9 mouse cellular contexts compared by ENCODE assay signal in genomic region chr2:168870480-168870879, GRCm38 (mm10).
DNase-seq lines count a peak whose midpoint lies in the region; ATAC-seq and TF ChIP-seq lines count a peak whose summit lies in the region.
"Had no signal": no experiment of that assay in that cellular context is flagged by ENCODE, and none has a peak within 500 bp of the region (broad histone marks: within the 10 kb centered on the region; RNA-seq: fewer than 3 reads in every experiment).

No protein-coding gene starts in this region.

- H3K36me3 ChIP-seq in heart, adult 2 months (ENCODE audit: control insufficient read depth, insufficient read depth, low read length), result no peaks in the 10 kb centered on the region
- no peaks in the 10 kb centered on the region for H3K36me3 ChIP-seq in heart, embryonic 11.5 days (ENCODE audit: control insufficient read depth, insufficient read depth, low read length)
- H3K36me3 ChIP-seq in lung, embryonic 14.5 days (ENCODE audit: insufficient read depth), result no peaks in the 10 kb centered on the region
- no peaks in the 10 kb centered on the region for H3K36me3 ChIP-seq in midbrain, postnatal 0 days (ENCODE audit: insufficient read depth, low read length)
- H3K36me3 ChIP-seq: neural tube, embryonic 13.5 days had no signal

- no peaks in the 10 kb centered on the region for H3K9me3 ChIP-seq in heart, embryonic 11.5 days (replicated peaks; ENCODE audit: control insufficient read depth, low read length)
- no peaks in the 10 kb centered on the region for H3K9me3 ChIP-seq in lung, embryonic 14.5 days (ENCODE audit: low read depth, low read length)
- H3K9me3 ChIP-seq in midbrain, postnatal 0 days (ENCODE audit: low read length), result no peaks in the 10 kb centered on the region
- H3K9me3 ChIP-seq: neural tube, embryonic 13.5 days had no signal

- intact Hi-C loops in heart, adult 2 months (cut with DNase I), result loop anchor here (10.0 kb wide), 2 partner anchors 106 to 176 kb away; partner anchors contain the start of gene Sall4

- no peak for ATAC-seq in heart, embryonic 11.5 days (replicated peaks; ENCODE audit: insufficient number of reproducible peaks, low FRiP score, low TSS enrichment)
- ATAC-seq in lung, embryonic 14.5 days (ENCODE audit: insufficient read depth), result no peak
- no peak for ATAC-seq in midbrain, postnatal 0 days (ENCODE audit: low FRiP score)
- ATAC-seq in frontal cortex, adult (ENCODE audit: low TSS enrichment), result no peak

- no peak overlapping the region for H3K27ac ChIP-seq in heart, adult 2 months
- H3K27ac ChIP-seq in heart, embryonic 11.5 days (ENCODE audit: low read depth, low read length), result no peak overlapping the region
- no peak overlapping the region for H3K27ac ChIP-seq in lung, embryonic 14.5 days (ENCODE audit: low read depth)
- H3K27ac ChIP-seq in midbrain, postnatal 0 days (ENCODE audit: low read depth, low read length), result no peak overlapping the region
- H3K27ac ChIP-seq: neural tube, embryonic 13.5 days had no signal

- no peak for TF ChIP-seq EP300 in heart, adult 2 months (IDR thresholded peaks at IDR 0.05; ENCODE audit: insufficient read depth, low read depth, low read length)

- WGBS in heart, adult 2 months, result 55% methylated on average over 4 of the region's 4 CpGs
- 66% methylated on average over 4 of the region's 4 CpGs for WGBS in heart, embryonic 11.5 days (ENCODE audit: insufficient replicate concordance)
- 61% methylated on average over 4 of the region's 4 CpGs for WGBS in lung, embryonic 14.5 days
- 65% methylated on average over 4 of the region's 4 CpGs for WGBS in lung, adult 2 months
- 54% methylated on average over 4 of the region's 4 CpGs for WGBS in midbrain, postnatal 0 days

- H3K4me1 ChIP-seq in heart, adult 2 months (ENCODE audit: control insufficient read depth, insufficient read depth, low read length), result no peaks in the 10 kb centered on the region
- no peaks in the 10 kb centered on the region; the same call in 1 of the 2 replicates for H3K4me1 ChIP-seq in heart, embryonic 11.5 days (ENCODE audit: control insufficient read depth, insufficient read depth, low read length)
- H3K4me1 ChIP-seq in lung, embryonic 14.5 days (ENCODE audit: insufficient read depth), result peaks cover 2% of the 10 kb centered on the region; the same call in 1 of the 2 replicates
- H3K4me1 ChIP-seq in lung, adult 2 months (ENCODE audit: control insufficient read depth, insufficient read depth, low read length), result no peaks in the 10 kb centered on the region
- H3K4me1 ChIP-seq in midbrain, postnatal 0 days (ENCODE audit: insufficient read depth, low read length), result no peaks in the 10 kb centered on the region

- peak; percentile 64 for TF ChIP-seq CTCF in heart, adult 2 months (IDR thresholded peaks at IDR 0.05)
- peak; percentile 52 for TF ChIP-seq CTCF in lung, embryonic 14.5 days (IDR thresholded peaks at IDR 0.05; ENCODE audit: low read depth)
- no peak for TF ChIP-seq CTCF in lung, adult 2 months (IDR thresholded peaks at IDR 0.05; ENCODE audit: insufficient read depth, low read length)
- peak; percentile 55 for TF ChIP-seq CTCF in midbrain, postnatal 0 days (IDR thresholded peaks at IDR 0.05)

- no peak overlapping the region for H3K4me3 ChIP-seq in heart, adult 2 months
- no peak overlapping the region for H3K4me3 ChIP-seq in heart, embryonic 11.5 days (ENCODE audit: low read depth, low read length)
- H3K4me3 ChIP-seq in lung, embryonic 14.5 days (ENCODE audit: low read depth, low read length), result no peak overlapping the region
- no peak overlapping the region for H3K4me3 ChIP-seq in lung, adult 2 months (replicated peaks; ENCODE audit: extremely low read depth, low read depth, low read length)
- H3K4me3 ChIP-seq in midbrain, postnatal 0 days (ENCODE audit: low read depth, low read length), result no peak overlapping the region
- H3K4me3 ChIP-seq: neural tube, embryonic 13.5 days had no signal

- no peak for TF ChIP-seq POLR2A in heart, adult 2 months (IDR thresholded peaks at IDR 0.05; ENCODE audit: insufficient read depth, low read depth, low read length)
- TF ChIP-seq POLR2A in lung, adult 2 months (IDR thresholded peaks at IDR 0.05; ENCODE audit: borderline replicate concordance, extremely low read depth, low read depth, low read length), result no peak

- no peak overlapping the region for H3K4me2 ChIP-seq in heart, embryonic 11.5 days
- no peak overlapping the region for H3K4me2 ChIP-seq in lung, embryonic 14.5 days
- no peak overlapping the region for H3K4me2 ChIP-seq in midbrain, postnatal 0 days (ENCODE audit: low read depth, low read length, poor library complexity, severe bottlenecking)
- H3K4me2 ChIP-seq: neural tube, embryonic 13.5 days had no signal

- DNase-seq in heart, adult 2 months, result no peak
- peak; percentile 41 for DNase-seq in lung, embryonic 14.5 days
- DNase-seq in lung, adult 2 months, result no peak
- peak; percentile 11 for DNase-seq in adipocyte (ENCODE audit: low spot score)
- no peak for DNase-seq in midbrain, postnatal 0 days (ENCODE audit: low spot score)
- DNase-seq in urinary bladder, postnatal 14 days (ENCODE audit: low spot score), result no peak

- no peaks in the 10 kb centered on the region for H3K27me3 ChIP-seq in heart, adult 2 months (ENCODE audit: control insufficient read depth, insufficient read depth, low read length)
- H3K27me3 ChIP-seq in heart, embryonic 11.5 days (ENCODE audit: control insufficient read depth, insufficient read depth, low read length), result no peaks in the 10 kb centered on the region
- H3K27me3 ChIP-seq in lung, embryonic 14.5 days (ENCODE audit: insufficient read depth, low read length), result no peaks in the 10 kb centered on the region
- no peaks in the 10 kb centered on the region for H3K27me3 ChIP-seq in midbrain, postnatal 0 days (ENCODE audit: insufficient read depth, low read length)
- H3K27me3 ChIP-seq: neural tube, embryonic 13.5 days had no signal

- H3K9ac ChIP-seq in heart, adult 2 months (ENCODE audit: low read depth, low read length), result no peak overlapping the region
- no peak overlapping the region for H3K9ac ChIP-seq in heart, embryonic 11.5 days (ENCODE audit: low read depth, low read length)
- H3K9ac ChIP-seq in lung, embryonic 14.5 days, result no peak overlapping the region
- H3K9ac ChIP-seq in midbrain, postnatal 0 days (replicated peaks; ENCODE audit: low read length, poor library complexity, severe bottlenecking), result no peak overlapping the region
- H3K9ac ChIP-seq: neural tube, embryonic 13.5 days had no signal

- no peaks in the 10 kb centered on the region for H3K79me2 ChIP-seq in heart, adult 2 months (replicated peaks; ENCODE audit: control insufficient read depth, insufficient read depth, low read length)

Comparison
In these comparisons a context has a peak if more than half of its experiments do, and no peak if none do; other contexts are left out.
1. DNase-seq: peak in lung, embryonic 14.5 days (single experiment) and adipocyte (single experiment); none in heart, adult 2 months (0 of 2), lung, adult 2 months (single experiment), midbrain, postnatal 0 days (single experiment) and urinary bladder, postnatal 14 days (single experiment).